Mouse (Mus musculus) MEL (cell line): ENCODE results near the gene Itgb2. TPM values are rescaled to one million over a fixed set of nuclear protein-coding genes. Genes with fewer than 3 reads are reported as not detected.

Experiments
- DNase-seq: peaks from one replicate; pipeline ENCODE4 v3.0.0; 2011; ENCODE audit warnings: low read depth, low spot score
- H3K27ac ChIP-seq: 2 replicates; pipeline ENCODE4 v1.5.1; 2012; ENCODE audit warnings: low read depth, mild to moderate bottlenecking, control low read depth, low read length, moderate library complexity; ENCODE audit not compliant: control insufficient read depth
- H3K27me3 ChIP-seq, 2 experiments: fragments of 150-350 bp in 1 of 2; sonication (generic) in 1 of 2; 2 replicates each; pipeline ENCODE4 v1.6.1; 2012; ENCODE audit warnings: low read length in 2 of 2, mild to moderate bottlenecking in 2 of 2, improper control_type of control experiment in 1 of 2, moderate library complexity in 1 of 2; ENCODE audit not compliant: insufficient read depth in 2 of 2, control insufficient read depth in 1 of 2
- H3K36me3 ChIP-seq, 2 experiments: 2 replicates each; pipeline ENCODE4 v1.6.1; 2012 to 2014; ENCODE audit warnings: low read length in 2 of 2, improper control_type of control experiment in 1 of 2, inconsistent platforms in 1 of 2, mild to moderate bottlenecking in 1 of 2; ENCODE audit not compliant: insufficient read depth in 2 of 2, control insufficient read depth in 1 of 2
- H3K4me1 ChIP-seq, 2 experiments: fragments of 150-350 bp in 1 of 2; sonication (generic) in 1 of 2; 2 replicates each; pipeline ENCODE4 v1.6.1; 2012; ENCODE audit warnings: low read length in 2 of 2, improper control_type of control experiment in 1 of 2, mild to moderate bottlenecking in 1 of 2; ENCODE audit not compliant: insufficient read depth in 2 of 2, control insufficient read depth in 1 of 2
- H3K4me3 ChIP-seq, 2 experiments: fragments of 150-350 bp in 1 of 2; sonication (generic) in 1 of 2; 2 replicates each; pipeline ENCODE4 v1.5.1; 2012; ENCODE audit warnings: low read depth in 2 of 2, low read length in 2 of 2, mild to moderate bottlenecking in 2 of 2, moderate library complexity in 2 of 2, control low read depth in 1 of 2, improper control_type of control experiment in 1 of 2; ENCODE audit not compliant: control insufficient read depth in 1 of 2, insufficient read depth in 1 of 2
- H3K79me2 ChIP-seq: 2 replicates; pipeline ENCODE4 v1.6.1; 2012; ENCODE audit warnings: mild to moderate bottlenecking, low read length, moderate library complexity; ENCODE audit not compliant: control insufficient read depth, poor library complexity, insufficient read depth
- H3K9ac ChIP-seq: 2 replicates; pipeline ENCODE4 v1.6.1; 2012; ENCODE audit warnings: low read depth, mild to moderate bottlenecking, control low read depth, low read length, moderate library complexity; ENCODE audit not compliant: control insufficient read depth, poor library complexity, severe bottlenecking
- H3K9me3 ChIP-seq: fragments of 150-350 bp; sonication (generic); replicated peaks from 2 replicates; pipeline ENCODE4 v1.6.1; 2012; ENCODE audit warnings: mild to moderate bottlenecking, low read length, improper control_type of control experiment, moderate library complexity; ENCODE audit not compliant: insufficient read depth
- CHD1 ChIP-seq: IDR thresholded peaks from 2 replicates; pipeline ENCODE4 v1.6.1; 2012; ENCODE audit warnings: low read depth, mild to moderate bottlenecking, inconsistent platforms, low read length, improper control_type of control experiment
- CHD2 ChIP-seq: IDR thresholded peaks from 2 replicates; pipeline ENCODE4 v1.6.1; 2011; ENCODE audit warnings: low read length, improper control_type of control experiment
- ELF1 ChIP-seq: IDR thresholded peaks from 2 replicates; pipeline ENCODE4 v1.6.1; 2014; ENCODE audit warnings: low read depth, mild to moderate bottlenecking, inconsistent platforms, low read length, improper control_type of control experiment, moderate library complexity
- EP300 ChIP-seq, 2 experiments: IDR thresholded peaks; 2 replicates each; pipeline ENCODE4 v1.6.1; 2011; ENCODE audit warnings: improper control_type of control experiment in 2 of 2, low read length in 2 of 2, low read depth in 1 of 2, mild to moderate bottlenecking in 1 of 2
- JUND ChIP-seq: IDR thresholded peaks from 2 replicates; pipeline ENCODE4 v1.6.1; 2011; ENCODE audit warnings: low read depth, mild to moderate bottlenecking, improper control_type of control experiment, low read length
- KAT2A ChIP-seq: conservative IDR thresholded peaks from 2 replicates; pipeline ENCODE4 v1.6.1; 2012; ENCODE audit warnings: low read depth, low read length, improper control_type of control experiment, inconsistent platforms
- MAFK ChIP-seq: IDR thresholded peaks from 2 replicates; pipeline ENCODE4 v1.6.1; 2011; ENCODE audit warnings: low read depth, mild to moderate bottlenecking, low read length, improper control_type of control experiment, borderline replicate concordance
- MAX ChIP-seq: IDR thresholded peaks from 2 replicates; pipeline ENCODE4 v1.6.1; 2011; ENCODE audit warnings: low read length, improper control_type of control experiment
- MXI1 ChIP-seq: IDR thresholded peaks from 2 replicates; pipeline ENCODE4 v1.6.1; 2011; ENCODE audit warnings: mild to moderate bottlenecking, low read depth, low read length, improper control_type of control experiment
- MYB ChIP-seq: IDR thresholded peaks from 2 replicates; pipeline ENCODE4 v1.6.1; 2011; ENCODE audit warnings: mild to moderate bottlenecking, low read depth, low read length, improper control_type of control experiment
- POLR2A ChIP-seq, 2 experiments: IDR thresholded peaks; 2 replicates each; pipeline ENCODE4 v1.6.1; 2011 to 2012; ENCODE audit warnings: low read length in 2 of 2, mild to moderate bottlenecking in 2 of 2, control low read depth in 1 of 2, improper control_type of control experiment in 1 of 2, low read depth in 1 of 2, moderate library complexity in 1 of 2; ENCODE audit not compliant: control insufficient read depth in 1 of 2, insufficient read depth in 1 of 2, poor library complexity in 1 of 2
- POLR2AphosphoS2 ChIP-seq: IDR thresholded peaks from 2 replicates; pipeline ENCODE4 v1.6.1; 2011; ENCODE audit warnings: low read length, improper control_type of control experiment
- SMC3 ChIP-seq: IDR thresholded peaks from 2 replicates; pipeline ENCODE4 v1.6.1; 2011; ENCODE audit warnings: low read depth, low read length, improper control_type of control experiment
- TAL1 ChIP-seq: IDR thresholded peaks from 2 replicates; pipeline ENCODE4 v1.6.1; 2012; ENCODE audit warnings: mild to moderate bottlenecking, inconsistent platforms, low read length, moderate library complexity, mixed read lengths
- TCF12 ChIP-seq: IDR thresholded peaks from 2 replicates; pipeline ENCODE4 v1.6.1; 2014; ENCODE audit warnings: low read depth, mild to moderate bottlenecking, inconsistent platforms, low read length, improper control_type of control experiment, moderate library complexity
- UBTF ChIP-seq: IDR thresholded peaks from 2 replicates; pipeline ENCODE4 v1.6.1; 2012; ENCODE audit warnings: low read depth, mild to moderate bottlenecking, inconsistent platforms, low read length, improper control_type of control experiment, moderate library complexity, borderline replicate concordance; ENCODE audit not compliant: insufficient read depth
- USF2 ChIP-seq, 2 experiments: IDR thresholded peaks; 2 replicates each; pipeline ENCODE4 v1.6.1; 2011 to 2012; ENCODE audit warnings: improper control_type of control experiment in 2 of 2, low read length in 2 of 2, borderline replicate concordance in 1 of 2, inconsistent platforms in 1 of 2, low read depth in 1 of 2, mild to moderate bottlenecking in 1 of 2; ENCODE audit not compliant: insufficient read depth in 1 of 2
- polyA plus RNA-seq, 2 experiments: library from polyadenylated mRNA; stranded (reverse) in 1 of 2; unstranded in 1 of 2; fragments of >175 nt in 1 of 2; fragments of >200 nt in 1 of 2; gene quantifications; 2 replicates each; pipeline versions ENCODE4 v1.2.1 to v1.2.4; 2012; ENCODE audit warnings: low replicate concordance in 2 of 2, low read depth in 1 of 2; ENCODE audit not compliant: insufficient read length in 2 of 2, insufficient read depth in 1 of 2, missing spikeins in 1 of 2
- total RNA-seq: library from RNA; depleted of rRNA; stranded (reverse); fragments of 300-350 nt; gene quantifications from 2 replicates; pipeline ENCODE4 v1.2.3, GENCODE M21; 2012

Itgb2 gene
- total and polyA plus RNA-seq, 3 experiments = 36.9 to 45.8 TPM; not detected in 1

DNA sequence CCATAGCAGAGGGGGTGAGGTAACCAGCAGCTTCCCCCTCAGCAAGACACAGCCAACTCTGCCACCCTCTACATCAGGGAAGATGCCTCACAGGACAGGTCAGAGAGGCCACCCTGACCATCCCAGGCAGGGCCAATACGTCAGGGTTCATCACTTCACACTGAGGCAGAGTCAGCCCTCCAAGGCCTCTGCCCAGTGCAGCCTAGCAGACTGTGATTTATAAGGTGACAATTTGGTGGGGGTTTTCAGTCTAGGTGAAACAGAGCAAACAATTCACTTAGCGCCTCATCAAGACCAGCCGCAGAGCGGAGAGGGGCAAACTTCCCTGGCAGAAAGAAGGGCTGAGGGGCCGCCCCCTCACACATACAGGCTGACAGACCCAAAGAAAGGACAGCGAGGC, 31.8 kb upstream of the Itgb2 start:
- peaks cover 4% of the 10 kb centered on the region; the same call in 1 of the 2 replicates for H3K79me2 ChIP-seq
- H3K36me3 ChIP-seq = peaks cover 0 to 9% of the 10 kb centered on the region in 2 experiments; a peak in 3 of 4 replicates
- no peaks in the 10 kb centered on the region for H3K9me3 ChIP-seq
- H3K9ac ChIP-seq = no peak overlapping the region
- H3K27me3 ChIP-seq = no peaks in the 10 kb centered on the region
- no peaks in the 10 kb centered on the region for H3K4me1 ChIP-seq
- no peak for DNase-seq
- no peak overlapping the region for H3K4me3 ChIP-seq
- no peak for TF ChIP-seq MAFK
- TF ChIP-seq JUND = no peak
- H3K27ac ChIP-seq = no peak overlapping the region

- H3K27me3 ChIP-seq = no peaks in the 10 kb centered on the region
- peaks cover 6% of the 10 kb centered on the region; the same call in 1 of the 2 replicates for H3K79me2 ChIP-seq
- no peak for DNase-seq
- H3K36me3 ChIP-seq = peaks cover 0 to 7% of the 10 kb centered on the region in 2 experiments; a peak in 3 of 4 replicates
- no peaks in the 10 kb centered on the region for H3K9me3 ChIP-seq
- no peak overlapping the region for H3K9ac ChIP-seq
- no peak overlapping the region for H3K27ac ChIP-seq
- H3K4me3 ChIP-seq = no peak overlapping the region
- no peak for TF ChIP-seq EP300 (IDR thresholded peaks at IDR 0.05; ENCODE audit: low read depth in 1 of 2, low read length in 2 of 2)
- no peak for TF ChIP-seq TAL1
- no peak for TF ChIP-seq ELF1
- no peak for TF ChIP-seq USF2 (IDR thresholded peaks at IDR 0.05; ENCODE audit: borderline replicate concordance in 1 of 2, insufficient read depth in 1 of 2, low read depth in 1 of 2, low read length in 2 of 2)
- no peak for TF ChIP-seq MXI1
- TF ChIP-seq CHD2 = no peak
- no peak for TF ChIP-seq MAX
- no peak for TF ChIP-seq JUND
- TF ChIP-seq POLR2AphosphoS2 = no peak
- no peak for TF ChIP-seq MYB
- no peak for TF ChIP-seq POLR2A (IDR thresholded peaks at IDR 0.05; ENCODE audit: control insufficient read depth in 1 of 2, insufficient read depth in 1 of 2, low read depth in 1 of 2, low read length in 2 of 2, poor library complexity in 1 of 2)
- no peak for TF ChIP-seq KAT2A
- TF ChIP-seq MAFK = no peak
- no peak for TF ChIP-seq SMC3
- no peak for TF ChIP-seq CHD1
- no peak for TF ChIP-seq UBTF
- no peak for TF ChIP-seq TCF12
- H3K4me1 ChIP-seq = no peaks in the 10 kb centered on the region
Observed at GRCm38 (mm10) chr10:77500636-77501035, 29.4 kb upstream of the Itgb2 start.
